Mouse (Mus musculus) heart, embryonic 16.5 days (tissue): ENCODE measurements around the gene Fopnl. TPM values are rescaled to one million over a fixed set of nuclear protein-coding genes. Genes with fewer than 3 reads are reported as not detected.
A peak's percentile ranks its signal among the peaks of the same experiment; 100 is the strongest.

Experiments used
- ATAC-seq: fragments of 200-750 bp; cut with Nextera tagmentation; replicated peaks from 2 replicates; pipeline ENCODE4 v1.8.0; 2017; ENCODE audit warnings: moderate number of reproducible peaks; ENCODE audit not compliant: insufficient read depth, low FRiP score; ENCODE audit errors: extremely low read depth
- H3K27ac ChIP-seq: fragments of 300-500 bp; sonication (generic); 2 replicates; pipeline ENCODE4 v1.5.1; 2014; ENCODE audit warnings: mild to moderate bottlenecking, low read length, control low read depth, moderate library complexity
- H3K27me3 ChIP-seq: fragments of 300-500 bp; sonication (generic); 2 replicates; pipeline ENCODE4 v1.6.1; 2014; ENCODE audit warnings: low read length, mixed read lengths; ENCODE audit not compliant: control insufficient read depth, insufficient read depth
- H3K36me3 ChIP-seq: fragments of 300-500 bp; sonication (generic); 2 replicates; pipeline ENCODE4 v1.6.1; 2014; ENCODE audit not compliant: control insufficient read depth, insufficient read depth
- H3K4me1 ChIP-seq: fragments of 300-500 bp; sonication (generic); 2 replicates; pipeline ENCODE4 v1.6.1; 2014; ENCODE audit warnings: low read length, mixed read lengths; ENCODE audit not compliant: control insufficient read depth, insufficient read depth
- H3K4me2 ChIP-seq: fragments of 300-500 bp; sonication (generic); 2 replicates; pipeline ENCODE4 v1.6.1; 2014; ENCODE audit warnings: low read depth, mild to moderate bottlenecking, control low read depth, low read length
- H3K4me3 ChIP-seq: fragments of 300-500 bp; sonication (generic); 2 replicates; pipeline ENCODE4 v1.5.1; 2014; ENCODE audit warnings: mild to moderate bottlenecking, control low read depth, low read length
- H3K9ac ChIP-seq: fragments of 300-500 bp; sonication (generic); 2 replicates; pipeline ENCODE4 v1.6.1; 2014; ENCODE audit warnings: low read length, control low read depth
- H3K9me3 ChIP-seq: fragments of 300-500 bp; sonication (generic); replicated peaks from 2 replicates; pipeline ENCODE4 v1.6.1; 2016; ENCODE audit warnings: low read length; ENCODE audit not compliant: control insufficient read depth
- WGBS: fragments of 180-500 bp; shearing (Covaris S2); extraction: QIAGEN DNeasy Blood & Tissue Kit; methylation state at CpG from one replicate; pipeline ENCODE4 v1.1.7; 2014; 5-methylcytosine and 5-hydroxymethylcytosine counted together
- polyA plus RNA-seq: library from polyadenylated mRNA; unstranded; fragments of >200 nt; fragmentation: Nextera tagmentation; extraction: Ambion mirVana; gene quantifications from 2 replicates; pipeline ENCODE4 v1.2.1, GENCODE M21; 2015

Gene Fopnl
- polyA plus RNA-seq, 1 experiment from 2014 or later = 136 TPM

DNA sequence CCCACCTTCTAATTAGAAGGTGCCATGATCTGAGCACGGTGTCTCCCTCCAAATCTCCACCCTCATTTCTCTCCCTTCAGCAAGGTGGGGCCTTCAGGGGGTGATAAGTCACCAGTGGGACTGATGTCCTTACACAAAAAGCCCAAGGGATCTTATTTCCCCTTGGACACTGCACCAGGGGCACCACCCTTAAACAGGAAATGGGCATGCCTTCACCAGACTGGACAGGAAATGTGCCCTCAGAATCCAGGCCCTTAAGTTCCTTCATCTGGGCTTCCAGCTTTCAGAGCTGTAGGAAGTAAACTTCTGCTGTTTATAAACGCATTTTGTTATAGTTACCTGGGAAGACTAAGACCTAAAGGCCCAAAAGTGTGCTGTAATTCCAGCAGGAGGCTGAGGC is 52.7 kb downstream of the Fopnl start:
- H3K4me2 ChIP-seq = no peak overlapping the region
- WGBS = 68% methylated on average over 2 of the region's 2 CpGs
- H3K36me3 ChIP-seq = no peaks in the 10 kb centered on the region
- peaks cover 6% of the 10 kb centered on the region; the same call in 1 of the 2 replicates for H3K4me1 ChIP-seq
- peaks cover 78% of the 10 kb centered on the region for H3K27me3 ChIP-seq
- H3K4me3 ChIP-seq = no peak overlapping the region
- no peak for ATAC-seq
- H3K27ac ChIP-seq = no peak overlapping the region
- peaks cover 5% of the 10 kb centered on the region; the same call in 1 of the 2 replicates for H3K9me3 ChIP-seq
- H3K9ac ChIP-seq = no peak overlapping the region

DNA sequence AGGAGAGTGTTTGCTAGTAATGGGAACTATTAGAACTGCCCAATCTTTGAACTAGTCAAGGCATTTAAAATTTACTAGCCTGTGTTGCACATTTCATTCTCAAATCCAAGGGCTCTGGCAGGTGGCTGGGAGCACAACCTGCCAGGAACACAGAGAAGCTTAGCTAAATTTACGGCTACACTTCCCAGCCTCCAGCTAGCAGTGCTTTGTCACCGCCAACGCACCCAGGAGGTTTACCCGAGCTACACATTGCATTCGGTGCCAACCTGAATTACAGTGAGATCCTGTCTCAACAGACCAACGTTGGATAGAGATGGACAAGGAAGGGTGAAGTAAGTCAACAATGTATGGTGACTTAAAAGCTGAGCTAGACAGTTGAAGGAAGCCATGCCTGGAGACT is 54.0 kb downstream of the Fopnl start:
- Histone ChIP-seq H3K4me3 (no peak overlapping the region), H3K4me2 (no peak overlapping the region), H3K27ac (no peak overlapping the region), H3K4me1 (peaks cover 6% of the 10 kb centered on the region; the same call in 1 of the 2 replicates), H3K36me3 (no peaks in the 10 kb centered on the region), H3K27me3 (peaks cover 78% of the 10 kb centered on the region), H3K9me3 (peaks cover 5% of the 10 kb centered on the region; the same call in 1 of the 2 replicates), H3K9ac (no peak overlapping the region)
- WGBS = 85% methylated on average over 6 of the region's 6 CpGs
- ATAC-seq = no peak

DNA sequence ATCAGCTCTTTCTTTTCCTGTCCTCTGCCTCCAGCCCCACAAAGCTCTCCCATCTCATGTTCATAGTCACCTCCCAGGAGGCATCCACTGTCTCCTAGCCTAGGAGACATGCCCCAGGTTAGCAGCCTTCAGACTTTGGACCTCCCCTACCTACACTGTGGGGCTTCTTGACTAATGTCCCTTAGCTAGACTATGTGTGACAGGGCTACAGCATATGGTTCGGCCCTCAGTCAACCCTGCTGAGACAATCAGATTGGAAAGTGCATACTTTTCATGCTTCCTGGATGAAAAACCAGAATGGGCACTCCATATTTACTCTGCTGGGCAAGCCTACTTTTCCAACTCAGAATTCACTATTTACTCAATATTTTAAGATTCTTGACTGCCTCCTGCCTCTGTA is 54.8 kb downstream of the Fopnl start:
- WGBS = 61% methylated on average over 1 of the region's 1 CpGs
- Histone ChIP-seq H3K4me3 (no peak overlapping the region), H3K9ac (no peak overlapping the region), H3K4me1 (peaks cover 6% of the 10 kb centered on the region; the same call in 1 of the 2 replicates), H3K27ac (no peak overlapping the region), H3K27me3 (peaks cover 75% of the 10 kb centered on the region), H3K9me3 (peaks cover 5% of the 10 kb centered on the region; the same call in 1 of the 2 replicates), H3K36me3 (no peaks in the 10 kb centered on the region), H3K4me2 (no peak overlapping the region)
- no peak for ATAC-seq

DNA sequence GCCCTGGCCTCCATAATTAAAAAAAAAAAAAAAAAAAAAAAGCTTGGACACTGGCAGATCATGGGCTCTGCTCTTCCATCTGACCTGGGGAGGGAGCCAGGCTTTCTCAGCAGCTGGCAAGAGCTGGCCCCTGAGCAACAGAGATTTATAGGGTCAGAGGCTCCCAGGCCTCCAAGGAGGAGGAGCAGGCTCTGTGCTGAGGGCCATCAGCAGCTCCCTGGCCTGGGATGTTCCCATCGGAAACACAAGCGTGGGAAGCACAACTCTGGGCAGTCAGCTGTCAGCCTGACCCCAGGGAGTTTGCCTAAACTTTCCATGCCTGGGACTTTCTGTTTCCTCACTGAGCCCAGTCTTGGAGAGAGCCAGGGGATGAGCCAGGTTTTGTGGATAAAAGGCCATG is 58.3 kb downstream of the Fopnl start:
- Histone ChIP-seq H3K9ac (no peak overlapping the region), H3K27me3 (peaks cover 86% of the 10 kb centered on the region), H3K4me1 (no peaks in the 10 kb centered on the region), H3K36me3 (no peaks in the 10 kb centered on the region), H3K4me3 (no peak overlapping the region), H3K4me2 (no peak overlapping the region), H3K9me3 (peaks cover 5% of the 10 kb centered on the region; the same call in 1 of the 2 replicates), H3K27ac (no peak overlapping the region)
- ATAC-seq = no peak
- 30% methylated on average over 2 of the region's 2 CpGs for WGBS

DNA sequence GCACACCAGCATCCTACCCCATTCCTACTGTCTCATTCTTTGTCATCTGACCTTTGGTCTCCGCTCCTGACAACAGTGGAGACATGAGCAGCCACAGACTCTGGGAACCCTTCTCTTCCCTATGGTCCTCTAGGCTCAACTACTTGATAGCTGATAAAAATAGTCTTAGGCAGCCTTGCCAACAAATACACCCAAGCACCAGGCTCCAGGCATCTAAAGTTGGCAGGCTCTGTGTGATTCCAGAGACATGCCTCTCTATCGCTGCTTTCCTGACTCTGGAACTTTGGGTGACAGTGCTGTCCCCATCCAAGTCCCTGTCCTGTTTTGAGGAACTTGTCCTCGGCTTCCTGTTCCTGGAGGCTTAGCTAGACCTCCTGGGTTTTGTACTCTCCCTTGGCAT is 63.6 kb downstream of the Fopnl start:
- Histone ChIP-seq H3K9me3 (no peaks in the 10 kb centered on the region), H3K4me1 (peaks cover 7% of the 10 kb centered on the region; the same call in 1 of the 2 replicates), H3K27ac (no peak overlapping the region), H3K27me3 (peaks cover 77% of the 10 kb centered on the region), H3K9ac (no peak overlapping the region), H3K4me3 (no peak overlapping the region), H3K36me3 (no peaks in the 10 kb centered on the region), H3K4me2 (no peak overlapping the region)
- peak; percentile 37; the same call in 1 of the 2 replicates for ATAC-seq
- 55% methylated on average over 3 of the region's 3 CpGs for WGBS

DNA sequence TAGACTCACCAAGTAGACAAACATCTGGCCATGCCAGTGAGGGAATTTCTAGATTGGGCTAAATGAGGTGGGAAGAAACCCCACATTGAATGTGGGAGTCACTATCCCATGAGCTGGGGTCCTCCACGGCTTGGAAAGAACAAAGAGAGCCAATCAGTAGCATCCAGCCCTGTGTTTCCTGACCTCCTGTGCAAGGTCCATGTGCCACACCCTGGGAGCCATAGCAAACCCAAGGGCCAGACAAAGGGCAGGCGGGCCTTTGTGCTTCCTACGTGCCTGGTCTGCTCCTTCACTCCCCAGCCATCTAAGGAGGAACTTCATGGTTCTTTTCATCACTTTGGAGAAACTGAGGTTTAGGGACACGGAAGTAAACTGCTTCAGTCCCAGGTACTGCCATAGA is 64.3 kb downstream of the Fopnl start:
- Histone ChIP-seq H3K27me3 (peaks cover 81% of the 10 kb centered on the region), H3K36me3 (no peaks in the 10 kb centered on the region), H3K4me2 (no peak overlapping the region), H3K4me3 (no peak overlapping the region), H3K4me1 (peaks cover 7% of the 10 kb centered on the region; the same call in 1 of the 2 replicates), H3K9ac (no peak overlapping the region), H3K9me3 (no peaks in the 10 kb centered on the region), H3K27ac (no peak overlapping the region)
- WGBS = 78% methylated on average over 4 of the region's 4 CpGs
- no peak for ATAC-seq

DNA sequence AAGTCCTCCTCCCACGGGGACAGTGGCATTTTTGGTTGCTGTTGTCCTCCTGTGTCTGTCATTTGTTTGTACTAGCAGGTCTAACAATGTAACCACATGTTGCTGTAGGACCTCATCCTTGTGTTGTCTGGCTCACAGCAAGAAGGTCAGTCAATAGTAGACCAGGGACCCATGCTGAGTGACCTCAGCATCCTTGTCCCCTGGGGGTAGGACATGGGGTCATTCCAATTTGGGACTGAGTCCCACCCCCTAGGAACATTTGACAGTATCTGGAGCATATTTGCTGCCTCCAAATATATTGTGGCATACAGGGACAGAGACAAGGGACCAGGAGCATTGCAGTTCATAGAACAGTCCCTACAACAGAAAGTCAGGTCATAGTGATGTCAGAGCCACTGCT is 67.3 kb downstream of the Fopnl start:
- H3K9ac ChIP-seq = no peak overlapping the region
- no peak overlapping the region for H3K27ac ChIP-seq
- no peak for ATAC-seq
- H3K4me1 ChIP-seq = peaks cover 7% of the 10 kb centered on the region; the same call in 1 of the 2 replicates
- no peak overlapping the region for H3K4me3 ChIP-seq
- no peaks in the 10 kb centered on the region for H3K9me3 ChIP-seq
- 56% methylated on average over 1 of the region's 1 CpGs for WGBS
- no peak overlapping the region for H3K4me2 ChIP-seq
- no peaks in the 10 kb centered on the region for H3K36me3 ChIP-seq
- H3K27me3 ChIP-seq = peaks cover 81% of the 10 kb centered on the region

Other genes starting within 250 kb of the Fopnl start
- 79.7 and 80.4 TPM in 2 replicates for gene Nde1, start 154.1 kb downstream of the Fopnl start, polyA plus RNA-seq
- 9.0 and 10.1 TPM in 2 replicates for gene Marf1, start 154.1 kb downstream of the Fopnl start, polyA plus RNA-seq
- 7.5 and 9.2 TPM in 2 replicates for gene Myh11, start 26.0 kb downstream of the Fopnl start, polyA plus RNA-seq
- 4.3 and 5.2 TPM in 2 replicates for gene Abcc1, start 44.2 kb upstream of the Fopnl start, polyA plus RNA-seq
- not detected in 2 replicates for gene A630010A05Rik, start 244.9 kb upstream of the Fopnl start, polyA plus RNA-seq